Mouse (Mus musculus) heart, postnatal 4 days (tissue): Measurements from ENCODE around the gene Tex29. TPM values are rescaled to one million over a fixed set of nuclear protein-coding genes. Genes with fewer than 3 reads are reported as not detected.
A peak's percentile ranks its signal among the peaks of the same experiment; 100 is the strongest.

ENCODE experiments used
- DNase-seq: peaks from one replicate; pipeline ENCODE4 v3.0.0; 2021
- total RNA-seq, 2 experiments: library from RNA; stranded (reverse); gene quantifications; 2 replicates each; pipeline ENCODE4 v1.2.3; 2021

The Tex29 gene
- total RNA-seq, result not detected

DNA sequence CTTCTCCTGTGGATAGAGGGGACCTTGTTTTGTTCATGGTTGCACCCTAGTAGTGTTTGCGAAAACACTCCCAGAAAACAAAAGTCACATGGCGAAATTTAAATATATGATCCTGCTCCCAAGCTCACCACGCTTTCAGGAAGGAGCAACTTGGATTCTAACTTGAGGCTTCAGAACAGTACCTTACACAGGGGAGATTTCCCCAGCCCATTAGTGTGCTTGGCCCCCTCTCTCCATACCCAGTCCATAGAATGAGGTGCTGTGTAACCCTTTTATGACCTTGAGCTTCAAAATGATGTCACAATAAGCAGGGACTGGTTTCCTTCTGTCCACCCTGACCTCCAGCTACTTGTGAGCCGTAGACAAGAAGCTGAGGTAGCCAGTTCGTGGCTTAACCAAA, at the start of gene Tex29:
TSS of gene Tex29 (plus strand) at position 301 of the 400 bp plus-strand sequence.
- no peak for DNase-seq

DNA sequence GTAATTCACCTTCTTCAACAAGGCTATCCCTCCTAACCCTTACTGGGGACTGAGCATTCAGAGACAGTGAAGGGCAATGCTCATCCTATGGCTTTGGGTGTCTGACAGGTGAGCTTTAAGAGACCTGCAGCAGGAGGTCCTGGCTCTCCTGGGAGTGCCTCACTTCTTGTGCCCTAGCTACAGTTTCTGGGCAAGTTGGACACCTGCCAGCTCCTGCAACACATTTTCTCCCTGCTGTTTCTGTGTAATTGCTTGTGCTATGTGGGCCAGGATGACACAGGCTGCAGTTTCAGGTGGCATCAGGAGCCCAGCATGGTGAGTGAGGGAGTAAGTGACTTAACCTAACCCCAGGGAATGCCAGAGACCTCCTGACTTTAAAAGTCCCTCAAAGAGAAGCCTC, 45.3 kb upstream of the Tex29 start:
- no peak for DNase-seq

DNA sequence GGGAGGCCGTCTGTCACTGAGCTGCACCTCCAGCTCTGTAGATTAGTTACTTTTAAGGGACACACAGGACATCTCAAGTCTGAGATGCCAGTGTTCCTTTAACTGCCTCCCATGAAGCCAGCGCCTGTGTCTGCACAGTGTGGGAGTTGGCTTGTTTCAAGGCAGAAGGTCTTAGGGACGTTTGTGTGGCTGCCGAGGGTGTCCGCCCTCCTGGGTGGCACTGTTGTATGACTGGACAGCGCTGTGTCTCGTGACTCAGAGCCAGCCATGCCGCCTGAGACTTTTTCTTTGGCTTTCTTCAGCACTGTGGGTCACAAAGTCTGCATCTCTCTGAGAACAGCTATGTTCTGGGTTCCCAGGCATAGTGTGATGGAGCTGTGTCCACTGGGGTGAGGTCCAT, 43.1 kb upstream of the Tex29 start:
- DNase-seq, result no peak

DNA sequence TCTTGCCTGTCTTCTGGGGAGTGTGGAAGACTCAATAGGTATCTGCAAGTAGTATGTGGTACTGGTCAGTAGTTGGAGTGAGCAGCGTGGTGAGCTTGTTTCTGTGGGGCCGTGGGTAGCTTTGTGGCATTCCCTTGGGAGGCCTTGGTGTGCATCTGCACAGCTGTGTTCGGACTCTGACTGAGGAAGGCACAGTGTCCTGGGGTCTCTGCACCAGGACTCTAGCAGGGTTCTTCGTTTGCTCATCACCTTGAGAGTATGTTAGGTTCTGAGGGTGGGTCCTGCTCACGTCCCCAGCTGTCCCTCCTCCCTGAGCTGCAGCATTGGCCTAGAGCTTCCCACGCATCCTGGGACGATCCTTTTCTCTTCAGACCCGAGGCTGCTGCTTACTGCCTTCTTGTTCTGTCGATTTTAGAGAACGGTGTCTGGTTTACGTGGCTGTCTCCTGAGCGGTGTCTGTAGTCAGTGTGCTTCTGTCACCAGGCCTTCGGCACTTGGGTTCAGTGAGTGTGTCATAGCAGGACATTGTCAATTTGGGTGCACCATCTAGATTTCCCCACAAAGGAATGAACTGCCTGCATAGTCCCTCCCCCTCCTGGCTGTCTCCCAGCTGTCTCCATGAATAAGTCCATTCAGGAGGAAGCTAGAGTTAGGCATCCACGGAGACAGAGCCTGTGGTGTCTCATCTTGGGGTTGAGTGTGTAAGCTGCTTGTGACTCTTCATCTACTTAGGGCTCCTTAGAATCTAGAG, 42.4 kb upstream of the Tex29 start:
- peak; percentile 65 for DNase-seq

DNA sequence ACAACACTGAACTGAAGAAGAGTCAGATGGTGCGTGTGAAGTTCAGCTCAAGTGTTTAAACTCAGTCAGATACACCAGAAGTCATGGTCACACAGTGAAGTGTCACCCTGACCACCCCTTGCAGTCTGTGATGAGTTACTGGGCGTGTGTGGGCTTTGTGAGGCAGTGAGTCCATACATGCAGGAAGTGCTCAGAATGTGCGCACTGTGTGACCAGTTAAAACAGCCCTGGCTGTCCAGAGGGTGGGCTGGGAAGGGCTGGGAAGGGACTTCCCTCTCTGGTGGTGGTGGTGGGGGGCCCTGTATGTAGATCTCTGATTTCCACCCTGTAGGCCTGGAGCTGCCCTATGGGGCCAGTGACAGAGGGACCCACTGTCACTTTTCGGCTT, 41.8 kb upstream of the Tex29 start:
- no peak for DNase-seq

DNA sequence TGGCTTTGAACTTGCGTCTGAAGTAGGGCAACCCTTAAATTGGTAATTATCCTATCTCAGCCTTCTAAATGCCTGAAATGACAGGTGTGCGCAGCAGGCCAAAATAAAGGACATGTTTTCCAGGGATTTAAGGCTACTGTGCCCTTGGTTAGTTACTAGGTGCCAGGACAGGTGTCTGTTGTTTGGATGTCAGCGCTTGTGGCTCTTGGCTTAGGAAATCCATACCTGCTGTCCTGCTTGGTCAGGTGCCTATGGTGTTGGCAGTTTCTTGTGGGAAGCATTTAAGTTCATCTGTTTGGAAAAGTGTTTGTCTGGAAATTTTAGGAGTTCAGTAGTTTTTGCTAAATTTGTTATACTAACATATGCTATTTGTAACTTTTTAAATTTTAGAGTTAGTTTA, 41.2 kb upstream of the Tex29 start:
- DNase-seq, result no peak

DNA sequence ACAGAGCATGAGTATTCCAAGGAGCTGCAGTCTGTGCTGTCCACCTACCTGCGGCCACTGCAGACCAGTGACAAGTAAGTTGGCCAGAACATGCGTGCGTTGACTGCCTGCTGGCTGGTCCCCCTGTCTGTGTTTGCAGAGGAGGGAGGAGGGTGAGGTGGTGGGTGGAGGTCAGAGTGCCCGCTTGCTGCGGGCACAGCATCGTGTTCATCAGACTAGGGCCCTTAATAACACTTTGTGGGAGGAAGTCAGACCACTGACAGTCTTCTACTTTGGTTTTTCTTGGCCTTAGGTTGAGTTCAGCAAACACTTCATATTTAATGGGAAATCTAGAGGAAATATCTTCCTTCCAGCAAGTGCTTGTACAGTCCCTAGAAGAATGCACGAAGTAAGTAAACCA, 39.8 kb upstream of the Tex29 start:
- no peak for DNase-seq

DNA sequence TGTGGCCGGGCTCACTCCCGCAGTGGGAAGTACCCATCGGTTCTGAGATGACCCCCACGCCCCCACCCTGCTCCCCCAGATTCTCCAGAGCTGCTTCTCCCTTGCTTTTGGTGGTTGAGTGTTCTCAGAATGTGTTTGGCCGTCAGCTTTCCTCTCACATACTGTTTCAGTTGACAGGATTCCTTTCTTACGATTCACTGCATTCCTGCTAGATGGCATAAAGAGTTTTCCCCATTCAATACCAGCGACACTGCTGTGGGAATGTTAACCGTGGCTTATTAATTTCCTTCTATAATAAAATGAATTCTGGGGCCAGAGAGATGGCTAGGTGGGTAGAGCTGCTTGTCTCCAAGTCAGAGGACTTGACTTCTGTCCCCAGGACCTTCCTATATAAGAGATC, 38.7 kb upstream of the Tex29 start:
- no peak for DNase-seq

DNA sequence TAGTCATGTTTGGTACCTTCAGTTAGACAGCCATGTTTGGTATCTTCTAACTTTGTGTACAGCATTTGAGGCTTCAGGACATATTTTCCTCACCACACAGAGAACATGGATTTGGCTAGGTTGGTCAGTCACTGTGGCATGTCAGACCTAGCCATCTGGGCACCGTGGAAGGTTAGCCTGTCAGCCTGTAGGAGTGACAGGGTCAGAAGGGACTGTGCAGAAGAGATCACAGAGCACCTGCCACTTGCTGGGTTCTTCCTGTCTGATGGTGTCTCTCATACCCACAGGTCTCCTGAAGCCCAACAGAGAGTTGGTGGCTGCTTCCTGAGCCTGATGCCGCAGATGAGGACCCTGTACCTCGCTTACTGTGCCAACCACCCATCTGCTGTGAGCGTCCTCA, 35.4 kb upstream of the Tex29 start:
- no peak for DNase-seq

DNA sequence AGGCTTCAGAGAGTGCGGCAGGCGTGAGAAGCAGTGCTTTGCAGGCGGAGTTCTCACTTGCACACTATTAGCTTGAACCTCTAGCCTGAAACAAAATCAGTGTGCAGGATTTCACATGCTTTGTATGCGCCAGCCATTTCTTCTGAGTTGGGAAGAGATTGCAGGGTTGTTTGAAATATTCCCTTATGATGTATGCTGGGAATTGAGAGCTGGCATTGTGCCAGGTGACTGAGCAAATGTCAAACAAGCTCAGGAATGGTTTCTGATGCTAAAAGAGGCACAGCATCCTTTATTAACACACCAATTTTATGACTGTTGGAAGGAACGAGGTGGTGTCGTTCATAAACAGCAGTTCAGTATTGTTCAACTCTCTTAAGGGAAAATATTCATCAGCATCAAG, 34.0 kb upstream of the Tex29 start:
- no peak for DNase-seq

DNA sequence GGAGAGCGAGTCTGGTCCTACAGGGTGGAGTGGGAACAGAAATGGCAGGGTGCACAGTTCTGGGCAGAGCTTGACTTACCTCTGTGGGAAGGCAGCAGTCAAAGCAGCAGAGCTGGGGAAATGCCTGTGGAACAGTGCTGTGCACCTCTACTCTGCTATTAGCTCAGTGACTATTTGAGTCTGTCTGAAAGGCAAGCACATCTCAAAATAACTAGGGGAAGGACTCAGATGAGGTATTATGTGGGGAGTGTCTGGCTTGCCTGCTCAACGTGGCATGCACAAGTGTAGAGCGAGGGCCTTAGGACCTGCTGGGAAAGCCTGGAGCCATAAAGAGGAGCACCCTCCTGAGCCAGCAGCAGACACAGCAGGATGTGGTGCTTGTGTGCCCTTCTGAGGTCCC, 32.9 kb upstream of the Tex29 start:
- DNase-seq, result no peak

DNA sequence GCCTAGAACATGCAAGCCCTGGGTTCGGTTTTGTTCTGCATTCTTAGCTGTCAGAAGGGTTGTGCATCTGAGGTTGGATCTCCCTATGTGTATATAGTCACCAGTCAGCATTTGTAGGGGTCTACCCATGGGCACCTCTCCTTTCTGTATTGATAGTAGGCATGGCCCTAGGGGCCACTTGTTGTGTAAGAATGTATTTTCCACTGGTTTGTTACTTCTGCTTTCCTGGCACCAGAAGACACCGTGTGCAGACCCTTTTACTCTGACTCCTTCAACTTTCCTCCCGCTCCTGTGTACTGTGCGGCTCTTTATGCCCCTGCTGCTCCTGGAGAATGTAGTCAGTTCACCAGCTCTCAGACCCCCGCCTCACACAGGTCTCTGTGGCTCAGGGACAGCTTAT, 32.2 kb upstream of the Tex29 start:
- DNase-seq, result no peak

DNA sequence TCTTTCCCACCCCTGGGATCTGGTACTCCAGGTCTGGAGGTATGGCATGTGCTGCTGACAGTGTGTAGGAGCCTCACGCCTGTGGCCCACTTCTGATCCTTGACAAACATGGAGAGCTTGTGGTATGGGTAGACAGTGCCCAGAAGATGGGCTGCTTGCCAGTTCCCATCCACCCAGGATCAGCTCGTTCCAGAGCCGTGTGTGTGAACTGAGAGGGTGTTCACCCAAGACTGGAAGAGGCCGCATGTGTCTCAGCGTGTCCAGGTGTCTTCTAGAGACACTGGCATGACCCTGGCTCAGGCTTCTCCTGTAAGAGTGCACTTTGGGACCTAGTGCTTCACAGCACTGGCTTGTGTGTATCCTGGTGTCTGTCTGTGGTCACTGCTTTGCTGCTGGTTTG, 29.8 kb upstream of the Tex29 start:
- DNase-seq, result no peak

DNA sequence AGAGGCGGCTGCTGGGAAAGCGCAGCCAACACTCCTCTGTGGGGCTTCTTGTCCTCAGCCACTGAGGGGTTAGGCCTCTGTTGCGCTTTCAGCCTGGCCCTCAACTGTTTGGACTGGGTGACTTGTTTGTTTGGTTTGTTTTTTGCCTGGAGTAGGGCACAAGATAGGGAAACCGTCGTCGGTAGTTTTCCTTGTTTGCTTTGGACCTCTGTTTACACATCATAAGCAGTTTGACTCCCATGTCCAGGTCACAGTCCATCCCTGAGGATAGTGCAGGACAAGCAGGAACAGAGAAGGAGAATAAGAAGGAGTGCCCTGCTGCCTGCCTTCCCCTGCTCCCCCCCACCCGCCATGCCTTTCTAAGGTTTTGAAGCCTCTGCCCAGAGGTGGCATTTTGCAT, 26.5 kb upstream of the Tex29 start:
- no peak for DNase-seq

DNA sequence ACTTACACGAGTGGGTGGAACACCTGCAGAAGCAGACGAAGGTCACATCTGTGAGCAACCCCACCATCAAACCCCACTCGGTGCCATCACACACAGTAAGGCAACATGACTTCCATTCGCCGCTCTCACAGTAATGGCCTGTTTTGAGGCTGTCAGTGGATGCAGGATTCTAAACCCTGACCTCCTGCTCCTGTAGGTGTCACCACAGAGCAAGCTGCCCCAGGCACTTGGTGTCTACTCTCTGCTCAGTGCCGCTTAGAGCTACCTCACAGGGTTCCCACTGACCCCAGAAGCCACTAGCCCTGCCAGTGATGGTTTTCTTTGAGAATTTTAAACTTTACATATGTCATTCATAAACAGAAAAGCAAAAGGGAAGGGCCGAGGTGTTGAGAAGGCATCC, 25.1 kb upstream of the Tex29 start:
- DNase-seq, result peak; percentile 25

DNA sequence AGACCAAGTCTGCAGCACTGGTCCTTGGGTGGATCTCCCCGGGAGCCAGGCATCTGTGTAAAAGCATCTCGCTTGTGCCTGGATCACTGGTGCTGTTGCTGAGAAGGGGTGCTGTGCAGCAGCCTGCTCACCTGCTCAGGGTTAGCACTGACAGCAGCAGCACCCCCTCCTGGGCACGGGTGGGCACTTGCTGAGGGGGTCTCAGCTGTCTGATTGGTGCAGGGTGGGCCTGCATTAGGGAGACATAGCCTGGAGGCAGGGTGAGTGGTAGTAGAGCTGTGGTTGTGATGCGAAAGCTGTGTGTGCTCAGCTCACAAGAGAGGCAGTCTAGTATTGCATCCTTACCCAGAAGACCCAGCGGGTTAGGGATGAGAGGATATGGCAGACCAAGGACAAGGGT, 20.1 kb upstream of the Tex29 start:
- DNase-seq, result no peak

DNA sequence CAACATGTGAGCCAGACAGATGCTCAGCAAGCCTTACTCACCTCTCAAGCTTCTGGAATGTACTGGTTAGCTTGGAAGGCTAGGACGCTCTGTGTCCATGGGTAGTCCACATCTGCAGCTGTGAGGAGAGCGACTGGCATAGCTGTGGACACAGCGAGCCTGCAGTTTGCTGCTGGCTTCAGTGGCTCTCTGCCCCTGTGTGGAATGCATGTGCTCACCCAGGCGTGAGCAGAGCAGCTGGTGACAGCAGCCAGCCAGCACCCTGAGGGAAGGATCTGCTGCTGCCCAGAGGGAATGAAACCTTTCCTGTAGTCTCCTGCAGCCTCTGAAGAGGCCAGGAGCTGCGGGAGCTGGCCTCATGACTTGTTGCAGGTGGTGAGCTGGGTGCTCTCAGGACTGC, 19.7 kb upstream of the Tex29 start:
- peak; percentile 55 for DNase-seq

DNA sequence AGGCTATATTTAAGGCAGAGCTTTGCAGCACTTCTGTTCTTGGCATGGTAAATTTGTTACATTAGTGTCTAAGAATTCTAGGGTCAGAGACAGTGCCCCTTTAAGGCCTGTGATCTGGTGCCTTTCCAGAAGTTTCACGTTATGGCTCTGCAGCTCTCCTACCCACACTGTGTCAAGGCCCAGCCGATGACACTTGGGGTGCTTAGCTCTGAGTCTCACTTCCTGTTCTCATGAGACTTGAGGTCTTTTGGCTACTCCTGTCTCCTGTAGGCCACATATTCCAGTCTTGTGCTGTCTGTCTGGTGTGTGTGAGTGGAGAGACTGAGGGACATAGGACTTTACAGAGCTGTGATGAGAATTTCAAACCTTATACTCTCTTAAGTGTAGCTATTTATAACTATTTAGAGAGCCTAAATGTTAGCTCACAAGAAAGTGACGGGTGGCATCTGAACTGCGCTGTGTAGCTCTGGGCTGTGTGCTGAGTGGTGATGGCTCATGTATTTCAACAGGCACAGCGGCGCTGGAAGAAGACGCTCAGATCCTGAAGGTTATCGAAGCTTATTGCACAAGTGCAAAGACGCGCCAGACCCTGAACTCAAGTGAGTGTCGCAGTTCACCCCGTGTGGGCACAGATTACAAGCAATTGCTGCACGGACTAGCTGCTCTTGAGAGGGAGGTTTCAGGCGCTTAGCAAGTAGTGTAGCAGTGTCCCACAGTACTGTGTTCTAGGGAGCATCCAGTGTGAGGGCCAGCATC, 18.6 kb upstream of the Tex29 start:
- peak; percentile 48 for DNase-seq

DNA sequence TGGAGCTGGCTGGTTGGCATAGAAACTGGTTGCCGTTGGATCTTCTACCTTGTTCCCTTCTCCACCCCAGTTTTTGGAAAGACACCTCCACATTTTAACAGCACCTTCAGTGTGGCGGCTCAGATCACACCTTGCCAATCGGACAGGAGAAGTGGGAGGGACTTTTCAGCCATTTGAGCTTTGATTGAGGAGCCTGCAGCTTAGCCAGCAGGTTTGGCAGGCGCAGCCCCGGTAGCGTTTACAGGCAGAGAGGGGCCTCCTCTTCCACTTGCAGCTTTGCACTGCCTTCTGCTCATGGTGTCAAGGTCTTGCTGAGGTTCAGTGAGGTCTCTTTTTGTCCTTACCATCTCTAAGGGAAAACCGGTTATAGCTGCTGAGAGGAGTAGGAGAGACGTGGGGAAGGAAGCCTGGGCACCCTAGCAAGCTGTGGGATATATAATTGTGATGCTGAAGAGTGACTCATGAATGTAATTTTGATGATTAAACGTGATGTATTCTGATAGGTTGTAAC, 17.7 kb upstream of the Tex29 start:
- peak; percentile 31 for DNase-seq

DNA sequence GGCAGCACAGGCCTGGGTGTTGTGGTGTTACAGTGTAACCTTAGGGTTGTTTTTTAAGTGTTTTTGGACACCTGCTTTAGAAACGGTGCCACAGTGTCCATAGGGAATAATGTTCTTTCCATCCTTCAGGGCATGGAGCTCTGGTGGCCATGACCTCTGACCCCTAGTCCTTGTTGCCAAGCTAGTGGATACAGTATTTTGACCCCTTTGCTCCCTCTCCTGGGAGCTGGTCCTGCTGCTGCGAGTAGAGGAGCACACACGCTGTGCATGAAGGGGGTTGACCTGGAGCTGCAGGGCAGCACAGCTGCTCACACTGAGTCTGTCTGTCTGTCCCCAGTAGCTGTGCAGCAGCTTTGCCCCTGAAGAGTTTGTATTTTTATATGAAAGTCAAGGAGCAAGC, 14.5 kb upstream of the Tex29 start:
- no peak for DNase-seq

DNA sequence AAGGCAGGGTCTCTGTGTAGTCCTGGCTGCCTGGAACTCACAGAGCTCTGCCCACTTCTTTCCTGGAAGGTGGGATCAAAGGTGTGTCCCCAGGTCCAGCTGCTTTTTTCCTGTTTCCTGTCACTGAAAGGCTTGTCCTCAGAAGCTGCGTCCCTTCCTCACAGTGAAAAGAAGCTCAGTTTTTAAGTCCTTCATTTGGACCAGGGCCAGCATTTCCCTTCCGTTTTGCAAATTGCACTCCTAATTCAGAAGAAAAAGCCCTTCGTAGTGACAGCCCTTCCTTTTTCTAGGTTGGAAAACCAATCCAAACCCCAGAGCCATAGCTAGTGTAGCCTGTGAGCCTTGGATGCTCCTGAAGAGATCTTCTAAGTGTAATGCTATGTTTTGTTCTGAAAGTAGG, 13.0 kb upstream of the Tex29 start:
- DNase-seq, result no peak

DNA sequence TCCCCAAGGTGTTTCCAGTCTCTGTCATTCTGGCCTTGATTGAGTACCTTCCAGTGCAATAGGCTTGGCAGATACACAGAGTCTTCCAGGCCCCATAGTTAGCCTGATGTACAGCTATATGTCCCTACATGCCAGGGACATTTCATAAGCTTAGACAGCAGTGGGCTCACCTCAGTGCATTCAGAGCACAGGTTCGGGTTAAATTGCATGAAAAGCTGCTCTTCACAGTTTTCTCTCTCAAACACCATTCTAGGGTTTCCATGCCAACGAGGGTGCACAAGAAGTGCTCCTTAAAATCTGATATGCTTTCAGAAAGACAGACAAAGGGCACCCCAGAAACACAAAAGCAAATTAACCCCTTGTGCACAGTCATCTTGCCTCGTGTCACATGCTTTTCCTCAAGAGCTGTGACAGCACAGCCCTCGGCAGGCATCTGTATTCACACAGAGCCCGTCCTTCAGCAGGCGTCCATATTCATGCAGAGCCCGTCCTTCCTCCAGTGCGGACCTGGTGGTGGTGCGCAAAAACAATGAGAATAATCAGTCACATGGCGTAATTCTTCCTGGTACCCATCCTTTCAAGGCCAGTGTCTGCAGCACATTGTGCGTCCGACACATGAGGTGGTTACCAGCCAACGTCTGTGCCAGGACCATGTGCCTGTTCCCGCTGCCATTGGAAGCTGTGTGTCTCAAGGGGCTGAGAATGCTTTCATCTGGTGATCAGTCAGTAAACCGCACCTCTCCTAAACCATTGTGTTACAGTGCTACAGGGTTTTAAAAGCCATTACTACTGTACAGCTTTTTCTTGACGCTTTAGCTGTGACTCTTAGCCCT, 9.8 kb upstream of the Tex29 start:
- DNase-seq, result no peak

DNA sequence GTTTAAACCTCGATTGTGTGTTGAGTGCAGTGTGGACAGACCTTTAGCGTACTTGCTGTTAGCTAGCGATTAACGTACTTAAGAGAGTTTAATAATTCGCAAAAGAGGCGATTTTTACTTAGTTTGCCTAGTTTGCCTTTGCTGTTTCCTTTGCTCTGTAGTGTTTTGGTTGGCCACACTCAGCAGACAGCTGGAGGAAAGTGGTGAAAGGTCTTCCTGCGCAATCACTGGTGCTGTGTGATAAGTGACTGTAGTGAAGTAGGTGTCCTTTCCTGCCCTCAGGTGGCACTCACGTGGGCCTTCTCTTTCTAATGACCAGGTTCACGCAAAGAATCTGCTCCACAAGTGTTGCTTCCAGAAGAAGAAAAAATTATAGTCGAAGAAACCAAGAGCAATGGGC, 9.1 kb upstream of the Tex29 start:
- DNase-seq, result no peak
